Mouse (Mus musculus): Measurements from ENCODE around the gene Pdrg1. TPM values are rescaled to one million over a fixed set of nuclear protein-coding genes. Genes with fewer than 3 reads are reported as not detected.

Pdrg1 gene
- polyA plus RNA-seq, 1 experiment from 2014 or later, result 66.8 TPM

- H3K27me3 ChIP-seq (ENCODE audit: control insufficient read depth, insufficient read depth, low read length), result no peaks in the 10 kb centered on the region
- WGBS, result 61% methylated on average over 6 of the region's 6 CpGs
- no peak for TF ChIP-seq EP300 (optimal IDR thresholded peaks at IDR 0.05)
- TF ChIP-seq CTCF (IDR thresholded peaks at IDR 0.05; ENCODE audit: low read depth), result peak; percentile 41
- no peaks in the 10 kb centered on the region for H3K4me1 ChIP-seq (replicated peaks; ENCODE audit: control insufficient read depth, insufficient read depth)
- no peak overlapping the region for H3K9ac ChIP-seq (ENCODE audit: low read length)
- ATAC-seq (ENCODE audit: low FRiP score, low TSS enrichment) (no peak), DNase-seq (ENCODE audit: low spot score) (no peak)
- H3K36me3 ChIP-seq (ENCODE audit: control insufficient read depth, insufficient read depth, low read length), result no peaks in the 10 kb centered on the region
- H3K27ac ChIP-seq (replicated peaks), result no peak overlapping the region
- no peaks in the 10 kb centered on the region for H3K9me3 ChIP-seq (ENCODE audit: control insufficient read depth, low read length)
- H3K4me2 ChIP-seq (replicated peaks; ENCODE audit: low read depth), result no peak overlapping the region
- no peak overlapping the region for H3K4me3 ChIP-seq (ENCODE audit: low read depth, low read length)
Measured at GRCm38 (mm10) chr2:153055270-153055920, 40.2 kb upstream of the Pdrg1 start.

GRCm38 (mm10) chr2:153053896-153054295 lies 38.7 kb upstream of the Pdrg1 start:
- no peak overlapping the region for H3K4me2 ChIP-seq (replicated peaks; ENCODE audit: low read depth)
- DNase-seq (ENCODE audit: low spot score) (no peak), ATAC-seq (ENCODE audit: low FRiP score, low TSS enrichment) (no peak)
- no peaks in the 10 kb centered on the region for H3K36me3 ChIP-seq (ENCODE audit: control insufficient read depth, insufficient read depth, low read length)
- no peaks in the 10 kb centered on the region for H3K4me1 ChIP-seq (replicated peaks; ENCODE audit: control insufficient read depth, insufficient read depth)
- H3K9me3 ChIP-seq (ENCODE audit: control insufficient read depth, low read length), result no peaks in the 10 kb centered on the region
- H3K9ac ChIP-seq (ENCODE audit: low read length), result no peak overlapping the region
- WGBS, result 85% methylated on average over 8 of the region's 8 CpGs
- no peaks in the 10 kb centered on the region for H3K27me3 ChIP-seq (ENCODE audit: control insufficient read depth, insufficient read depth, low read length)
- TF ChIP-seq CTCF (IDR thresholded peaks at IDR 0.05; ENCODE audit: low read depth) (no peak), EP300 (optimal IDR thresholded peaks at IDR 0.05) (no peak)
- H3K4me3 ChIP-seq (ENCODE audit: low read depth, low read length), result no peak overlapping the region
- H3K27ac ChIP-seq (replicated peaks), result no peak overlapping the region

GRCm38 (mm10) chr2:153052700-153053351 lies 37.6 kb upstream of the Pdrg1 start:
- Histone ChIP-seq H3K4me3 (ENCODE audit: low read depth, low read length) (no peak overlapping the region), H3K27me3 (ENCODE audit: control insufficient read depth, insufficient read depth, low read length) (no peaks in the 10 kb centered on the region), H3K4me1 (replicated peaks; ENCODE audit: control insufficient read depth, insufficient read depth) (no peaks in the 10 kb centered on the region), H3K4me2 (replicated peaks; ENCODE audit: low read depth) (no peak overlapping the region), H3K9me3 (ENCODE audit: control insufficient read depth, low read length) (no peaks in the 10 kb centered on the region), H3K27ac (replicated peaks) (no peak overlapping the region), H3K36me3 (ENCODE audit: control insufficient read depth, insufficient read depth, low read length) (no peaks in the 10 kb centered on the region), H3K9ac (ENCODE audit: low read length) (no peak overlapping the region)
- ATAC-seq (ENCODE audit: low FRiP score, low TSS enrichment) (no peak), DNase-seq (ENCODE audit: low spot score) (no peak)
- TF ChIP-seq CTCF (IDR thresholded peaks at IDR 0.05; ENCODE audit: low read depth) (peak; percentile 24), EP300 (optimal IDR thresholded peaks at IDR 0.05) (no peak)
- 7% methylated on average over 30 of the region's 30 CpGs for WGBS

GRCm38 (mm10) chr2:153051537-153051936 lies 36.3 kb upstream of the Pdrg1 start:
- no peak for ATAC-seq (ENCODE audit: low FRiP score, low TSS enrichment)
- Histone ChIP-seq H3K27ac (replicated peaks) (no peak overlapping the region), H3K4me3 (ENCODE audit: low read depth, low read length) (no peak overlapping the region), H3K36me3 (ENCODE audit: control insufficient read depth, insufficient read depth, low read length) (no peaks in the 10 kb centered on the region), H3K4me1 (replicated peaks; ENCODE audit: control insufficient read depth, insufficient read depth) (no peaks in the 10 kb centered on the region), H3K9ac (ENCODE audit: low read length) (no peak overlapping the region), H3K9me3 (ENCODE audit: control insufficient read depth, low read length) (no peaks in the 10 kb centered on the region), H3K4me2 (replicated peaks; ENCODE audit: low read depth) (no peak overlapping the region), H3K27me3 (ENCODE audit: control insufficient read depth, insufficient read depth, low read length) (no peaks in the 10 kb centered on the region)
- TF ChIP-seq EP300 (optimal IDR thresholded peaks at IDR 0.05), result no peak
- TF ChIP-seq CTCF (IDR thresholded peaks at IDR 0.05; ENCODE audit: low read depth), result no peak
- no peak for DNase-seq (ENCODE audit: low spot score)
- 78% methylated on average over 9 of the region's 9 CpGs for WGBS

- ATAC-seq (ENCODE audit: low FRiP score, low TSS enrichment) (no peak), DNase-seq (ENCODE audit: low spot score) (no peak)
- no peak overlapping the region for H3K9ac ChIP-seq (ENCODE audit: low read length)
- H3K27ac ChIP-seq (replicated peaks), result no peak overlapping the region
- TF ChIP-seq EP300 (optimal IDR thresholded peaks at IDR 0.05), result no peak
- TF ChIP-seq CTCF (IDR thresholded peaks at IDR 0.05; ENCODE audit: low read depth), result no peak
- no peaks in the 10 kb centered on the region for H3K27me3 ChIP-seq (ENCODE audit: control insufficient read depth, insufficient read depth, low read length)
- no peaks in the 10 kb centered on the region for H3K36me3 ChIP-seq (ENCODE audit: control insufficient read depth, insufficient read depth, low read length)
- H3K4me2 ChIP-seq (replicated peaks; ENCODE audit: low read depth), result no peak overlapping the region
- H3K4me3 ChIP-seq (ENCODE audit: low read depth, low read length), result no peak overlapping the region
- H3K9me3 ChIP-seq (ENCODE audit: control insufficient read depth, low read length), result no peaks in the 10 kb centered on the region
- WGBS, result 78% methylated on average over 6 of the region's 6 CpGs
- H3K4me1 ChIP-seq (replicated peaks; ENCODE audit: control insufficient read depth, insufficient read depth), result no peaks in the 10 kb centered on the region
Measured at GRCm38 (mm10) chr2:153051095-153051494, 35.9 kb upstream of the Pdrg1 start.

GRCm38 (mm10) chr2:153049997-153050358 lies 34.8 kb upstream of the Pdrg1 start:
- Histone ChIP-seq H3K9ac (ENCODE audit: low read length) (no peak overlapping the region), H3K4me2 (replicated peaks; ENCODE audit: low read depth) (no peak overlapping the region), H3K9me3 (ENCODE audit: control insufficient read depth, low read length) (no peaks in the 10 kb centered on the region), H3K27me3 (ENCODE audit: control insufficient read depth, insufficient read depth, low read length) (no peaks in the 10 kb centered on the region), H3K27ac (replicated peaks) (no peak overlapping the region), H3K36me3 (ENCODE audit: control insufficient read depth, insufficient read depth, low read length) (no peaks in the 10 kb centered on the region), H3K4me1 (replicated peaks; ENCODE audit: control insufficient read depth, insufficient read depth) (no peaks in the 10 kb centered on the region), H3K4me3 (ENCODE audit: low read depth, low read length) (no peak overlapping the region)
- no peak for ATAC-seq (ENCODE audit: low FRiP score, low TSS enrichment)
- 80% methylated on average over 4 of the region's 4 CpGs for WGBS
- DNase-seq (ENCODE audit: low spot score), result no peak
- TF ChIP-seq EP300 (optimal IDR thresholded peaks at IDR 0.05), result no peak
- no peak for TF ChIP-seq CTCF (IDR thresholded peaks at IDR 0.05; ENCODE audit: low read depth)

Measured in stomach, postnatal 0 days (tissue).